Mouse (Mus musculus): ENCODE measurements around the gene Arhgef38. TPM values are rescaled to one million over a fixed set of nuclear protein-coding genes. Genes with fewer than 3 reads are reported as not detected.

Gene Arhgef38
- polyA plus RNA-seq, 1 experiment from 2014 or later = 0.08 TPM

DNA sequence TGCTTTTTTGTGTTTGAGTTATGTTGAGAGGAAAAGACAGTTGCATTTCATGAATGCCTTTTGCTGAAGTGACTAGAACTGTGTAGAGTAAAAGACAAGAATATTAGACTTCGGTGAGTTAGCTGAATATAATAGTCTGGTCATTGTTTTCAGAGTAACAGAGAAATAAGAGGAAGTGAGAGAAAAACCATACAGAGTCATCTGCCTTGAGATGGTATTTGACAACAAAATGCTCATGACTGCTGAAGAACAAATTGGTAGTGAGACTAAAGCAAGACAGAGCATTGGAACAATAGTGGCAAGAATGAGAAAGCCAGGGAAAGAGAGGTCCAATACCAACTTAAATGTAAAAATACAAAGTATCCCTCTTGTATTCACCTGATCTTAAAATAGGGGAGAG, 141.8 kb downstream of the Arhgef38 start:
- Histone ChIP-seq H3K9ac (ENCODE audit: low read depth, low read length) (peak overlapping the region; percentile 88; the same call in 1 of the 2 replicates), H3K4me2 (ENCODE audit: low read length) (peak overlapping the region; percentile 78), H3K36me3 (ENCODE audit: control insufficient read depth, insufficient read depth, low read length) (no peaks in the 10 kb centered on the region), H3K4me3 (ENCODE audit: low read depth, low read length) (peak overlapping the region; percentile 83; the same call in 1 of the 2 replicates), H3K4me1 (ENCODE audit: control insufficient read depth, insufficient read depth, low read length) (peaks cover 22% of the 10 kb centered on the region), H3K27me3 (ENCODE audit: control insufficient read depth, insufficient read depth, low read depth, low read length) (no peaks in the 10 kb centered on the region), H3K9me3 (replicated peaks; ENCODE audit: control insufficient read depth, low read length, poor library complexity, severe bottlenecking) (no peaks in the 10 kb centered on the region), H3K27ac (ENCODE audit: low read length) (no peak overlapping the region)
- ATAC-seq = no peak
- 83% methylated on average over 1 of the region's 1 CpGs for WGBS

DNA sequence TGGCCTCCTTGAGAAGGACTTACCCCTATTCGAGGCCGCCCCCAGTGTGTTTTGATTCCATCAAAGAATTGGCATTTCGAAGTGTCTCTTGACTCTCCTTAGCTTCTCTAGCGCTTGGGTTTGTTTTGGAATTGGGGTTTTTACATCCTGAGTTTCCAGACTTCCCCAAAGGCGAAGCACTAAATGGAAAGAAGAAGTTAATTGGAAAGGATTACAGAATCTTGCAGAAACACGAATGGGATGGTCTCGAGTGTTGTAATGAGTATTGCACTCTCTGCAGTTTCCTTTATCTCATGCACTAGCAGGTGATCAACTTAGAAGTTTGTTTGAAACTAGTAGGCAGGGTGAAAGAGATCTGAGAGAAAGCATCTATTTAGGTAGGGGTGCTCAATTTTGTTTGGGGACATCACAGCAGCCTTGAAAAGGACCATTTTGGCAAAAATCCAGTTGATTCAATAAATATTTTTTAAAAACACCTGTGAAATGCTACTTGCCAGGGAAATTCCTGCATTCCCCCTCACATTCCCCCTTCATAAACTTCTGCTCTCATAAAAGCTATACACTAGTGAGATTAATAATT, 142.4 kb downstream of the Arhgef38 start:
- peak; percentile 3; the same call in 1 of the 2 replicates for ATAC-seq
- no peaks in the 10 kb centered on the region for H3K36me3 ChIP-seq (ENCODE audit: control insufficient read depth, insufficient read depth, low read length)
- H3K27me3 ChIP-seq (ENCODE audit: control insufficient read depth, insufficient read depth, low read depth, low read length) = no peaks in the 10 kb centered on the region
- H3K9me3 ChIP-seq (replicated peaks; ENCODE audit: control insufficient read depth, low read length, poor library complexity, severe bottlenecking) = no peaks in the 10 kb centered on the region
- H3K9ac ChIP-seq (ENCODE audit: low read depth, low read length) = peak overlapping the region; percentile 88
- under 1% methylated on average over 7 of the region's 7 CpGs for WGBS
- H3K27ac ChIP-seq (ENCODE audit: low read length) = peak overlapping the region; percentile 92
- H3K4me3 ChIP-seq (ENCODE audit: low read depth, low read length) = peak overlapping the region; percentile 83
- H3K4me2 ChIP-seq (ENCODE audit: low read length) = peak overlapping the region; percentile 78
- peaks cover 22% of the 10 kb centered on the region for H3K4me1 ChIP-seq (ENCODE audit: control insufficient read depth, insufficient read depth, low read length)

DNA sequence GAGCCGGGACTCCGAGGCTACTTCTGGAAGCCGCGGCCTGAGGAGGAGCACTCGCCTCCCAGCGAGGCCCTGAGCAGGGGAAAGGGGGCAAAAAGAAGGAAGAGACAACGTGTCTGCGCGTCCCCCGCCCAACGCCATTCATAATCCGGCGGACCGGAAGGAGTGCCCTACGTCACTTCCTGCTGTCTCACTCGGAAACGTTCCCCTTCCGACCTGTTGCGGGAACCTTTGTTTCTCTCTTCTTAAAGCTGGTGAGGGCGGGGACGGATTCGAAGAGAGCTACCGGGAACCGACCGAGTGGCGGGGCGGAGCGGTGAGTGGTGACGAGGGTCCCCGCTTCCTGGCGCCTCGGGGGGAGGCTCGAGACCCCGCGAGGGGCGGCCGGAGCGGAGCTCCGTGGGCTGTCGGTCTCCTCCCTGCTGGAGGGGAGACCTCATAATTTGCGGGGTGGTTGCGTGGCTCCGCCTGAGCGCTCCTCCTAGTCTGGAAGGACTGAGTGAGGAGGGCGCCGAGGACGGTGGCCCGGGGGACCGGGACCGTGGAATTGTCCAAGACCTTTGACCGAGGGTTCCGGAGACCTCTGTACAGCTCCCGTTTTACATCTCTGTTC, 143.0 kb downstream of the Arhgef38 start, which contains the start of the genes Ints12 and Gstcd:
Gene Ints12 (plus strand): TSS at position 177 of the 610 bp plus-strand sequence.
Gene Gstcd (minus strand): TSS at position 370 of the 610 bp plus-strand sequence.
- peak within 1 kb of the TSS; percentile 88 for H3K9ac ChIP-seq (ENCODE audit: low read depth, low read length)
- no peaks in the 10 kb centered on the region for H3K27me3 ChIP-seq (ENCODE audit: control insufficient read depth, insufficient read depth, low read depth, low read length)
- peaks cover 22% of the 10 kb centered on the region for H3K4me1 ChIP-seq (ENCODE audit: control insufficient read depth, insufficient read depth, low read length)
- H3K4me3 ChIP-seq (ENCODE audit: low read depth, low read length) = peak within 1 kb of the TSS; percentile 83
- H3K9me3 ChIP-seq (replicated peaks; ENCODE audit: control insufficient read depth, low read length, poor library complexity, severe bottlenecking) = no peaks in the 10 kb centered on the region
- ATAC-seq = peak; percentile 99
- H3K36me3 ChIP-seq (ENCODE audit: control insufficient read depth, insufficient read depth, low read length) = no peaks in the 10 kb centered on the region
- H3K27ac ChIP-seq (ENCODE audit: low read length) = peak within 1 kb of the TSS; percentile 92
- H3K4me2 ChIP-seq (ENCODE audit: low read length) = peak within 1 kb of the TSS; percentile 78
- WGBS = under 1% methylated on average over 53 of the region's 53 CpGs

- no peaks in the 10 kb centered on the region for H3K9me3 ChIP-seq (replicated peaks; ENCODE audit: control insufficient read depth, low read length, poor library complexity, severe bottlenecking)
- H3K9ac ChIP-seq (ENCODE audit: low read depth, low read length) = peak overlapping the region; percentile 88
- peak overlapping the region; percentile 83 for H3K4me3 ChIP-seq (ENCODE audit: low read depth, low read length)
- no peaks in the 10 kb centered on the region for H3K36me3 ChIP-seq (ENCODE audit: control insufficient read depth, insufficient read depth, low read length)
- H3K27me3 ChIP-seq (ENCODE audit: control insufficient read depth, insufficient read depth, low read depth, low read length) = no peaks in the 10 kb centered on the region
- H3K4me2 ChIP-seq (ENCODE audit: low read length) = peak overlapping the region; percentile 76
- under 1% methylated on average over 43 of the region's 44 CpGs for WGBS
- ATAC-seq = peak; percentile 81
- peak overlapping the region; percentile 92 for H3K27ac ChIP-seq (ENCODE audit: low read length)
- H3K4me1 ChIP-seq (ENCODE audit: control insufficient read depth, insufficient read depth, low read length) = peaks cover 22% of the 10 kb centered on the region
These were observed 143.6 kb downstream of the Arhgef38 start for GRCm38 (mm10) chr3:133091121-133091663.

DNA sequence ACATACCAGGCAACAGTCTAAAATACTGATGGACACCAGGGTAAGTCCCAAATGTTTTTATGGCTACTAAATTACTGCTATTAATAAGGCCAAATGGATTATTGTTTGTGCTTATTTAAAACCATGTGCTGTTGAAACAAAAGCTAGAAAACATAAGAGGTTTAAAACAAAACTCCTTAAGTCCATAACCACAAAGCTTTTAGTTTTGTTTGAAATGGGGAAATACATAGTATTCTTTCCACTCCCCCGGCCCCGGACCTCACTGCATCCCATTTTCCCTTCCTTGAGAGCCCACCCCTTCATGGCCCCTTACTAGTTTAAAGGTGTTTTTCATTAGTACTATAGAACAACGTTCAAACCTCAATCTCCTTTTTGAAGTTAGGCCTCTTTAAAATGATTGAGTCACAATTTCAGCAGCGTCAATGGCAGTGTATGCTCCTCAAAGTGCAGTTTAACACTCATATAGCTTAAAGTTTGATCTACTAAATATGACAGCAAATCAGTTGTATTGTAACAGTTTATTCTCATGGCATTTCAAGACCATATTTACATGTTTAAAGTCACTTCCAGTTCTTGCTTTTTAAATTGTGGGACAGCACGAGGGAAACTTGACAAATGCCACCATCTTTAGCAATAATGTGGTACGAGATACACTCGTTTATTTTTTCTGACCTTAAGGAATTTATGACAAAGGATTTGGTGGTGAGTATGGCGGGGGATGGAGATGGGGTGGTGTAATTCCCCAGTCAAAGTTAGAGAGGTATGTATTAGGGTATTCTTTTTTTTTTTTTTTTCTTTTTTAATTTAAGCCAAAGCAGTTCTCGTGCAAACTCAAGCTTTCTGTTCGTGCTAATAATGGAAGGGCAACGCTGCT, 144.3 kb downstream of the Arhgef38 start:
- no peak for ATAC-seq
- Histone ChIP-seq H3K9me3 (replicated peaks; ENCODE audit: control insufficient read depth, low read length, poor library complexity, severe bottlenecking) (no peaks in the 10 kb centered on the region), H3K4me2 (ENCODE audit: low read length) (peak overlapping the region; percentile 76), H3K27ac (ENCODE audit: low read length) (peak overlapping the region; percentile 92), H3K4me3 (ENCODE audit: low read depth, low read length) (peak overlapping the region; percentile 83), H3K36me3 (ENCODE audit: control insufficient read depth, insufficient read depth, low read length) (no peaks in the 10 kb centered on the region), H3K9ac (ENCODE audit: low read depth, low read length) (peak overlapping the region; percentile 88), H3K27me3 (ENCODE audit: control insufficient read depth, insufficient read depth, low read depth, low read length) (no peaks in the 10 kb centered on the region), H3K4me1 (ENCODE audit: control insufficient read depth, insufficient read depth, low read length) (peaks cover 22% of the 10 kb centered on the region)
- 5% methylated on average over 11 of the region's 11 CpGs for WGBS

DNA sequence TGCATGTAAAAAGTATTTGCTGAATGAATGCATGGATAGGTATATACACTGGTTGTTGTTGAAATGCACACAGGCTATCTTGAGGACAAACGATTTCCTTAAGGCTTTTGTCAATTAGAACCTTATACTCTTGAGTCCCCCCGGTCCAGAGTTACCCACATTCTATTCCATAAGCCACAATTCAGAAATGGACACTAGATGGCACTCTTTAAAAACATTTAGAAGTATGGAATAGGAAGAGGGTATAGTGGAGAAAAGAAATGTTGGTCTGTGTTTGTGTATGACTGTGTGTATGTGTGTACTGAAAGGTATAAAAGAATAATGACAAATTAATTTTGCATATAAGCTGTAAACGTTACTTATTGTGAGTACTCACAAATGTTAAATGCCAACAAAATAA, 148.9 kb downstream of the Arhgef38 start:
- peak; percentile 86 for ATAC-seq
- WGBS = 68% methylated on average over 3 of the region's 3 CpGs

DNA sequence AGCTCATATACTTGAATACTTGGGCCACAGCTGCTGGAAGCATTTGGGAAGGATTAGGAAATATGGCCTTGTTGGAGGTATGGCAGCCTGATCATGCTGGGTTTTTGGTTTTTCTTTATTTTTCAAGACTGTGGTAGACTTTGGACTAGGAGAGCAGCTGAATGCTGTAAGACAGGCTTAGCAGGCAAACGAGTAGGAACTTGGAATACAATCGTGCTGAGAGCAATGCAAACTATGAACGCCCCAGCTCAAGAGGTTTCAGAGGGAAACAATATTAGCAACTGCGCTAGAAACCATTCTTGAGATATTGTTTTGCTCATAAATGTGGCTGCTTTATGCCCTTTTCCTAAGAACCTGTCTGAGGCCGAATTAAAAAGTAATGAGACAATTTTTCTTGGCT, 152.0 kb downstream of the Arhgef38 start:
- Histone ChIP-seq H3K27me3 (ENCODE audit: control insufficient read depth, insufficient read depth, low read depth, low read length) (no peaks in the 10 kb centered on the region), H3K4me3 (ENCODE audit: low read depth, low read length) (no peak overlapping the region), H3K4me1 (ENCODE audit: control insufficient read depth, insufficient read depth, low read length) (no peaks in the 10 kb centered on the region), H3K9ac (ENCODE audit: low read depth, low read length) (no peak overlapping the region), H3K27ac (ENCODE audit: low read length) (no peak overlapping the region), H3K9me3 (replicated peaks; ENCODE audit: control insufficient read depth, low read length, poor library complexity, severe bottlenecking) (no peaks in the 10 kb centered on the region), H3K4me2 (ENCODE audit: low read length) (no peak overlapping the region), H3K36me3 (ENCODE audit: control insufficient read depth, insufficient read depth, low read length) (peaks cover 15% of the 10 kb centered on the region)
- 91% methylated on average over 5 of the region's 5 CpGs for WGBS
- ATAC-seq = no peak

More for the DNA sequence above, 148.9 kb downstream of the Arhgef38 start:
- no peaks in the 10 kb centered on the region for H3K27me3 ChIP-seq (ENCODE audit: control insufficient read depth, insufficient read depth, low read depth, low read length)
- peaks cover 8% of the 10 kb centered on the region for H3K4me1 ChIP-seq (ENCODE audit: control insufficient read depth, insufficient read depth, low read length)
- no peak overlapping the region for H3K4me2 ChIP-seq (ENCODE audit: low read length)
- H3K9me3 ChIP-seq (replicated peaks; ENCODE audit: control insufficient read depth, low read length, poor library complexity, severe bottlenecking) = no peaks in the 10 kb centered on the region
- H3K27ac ChIP-seq (ENCODE audit: low read length) = no peak overlapping the region
- no peak overlapping the region for H3K9ac ChIP-seq (ENCODE audit: low read depth, low read length)
- H3K4me3 ChIP-seq (ENCODE audit: low read depth, low read length) = no peak overlapping the region
- H3K36me3 ChIP-seq (ENCODE audit: control insufficient read depth, insufficient read depth, low read length) = peaks cover 15% of the 10 kb centered on the region

- Histone ChIP-seq H3K36me3 (ENCODE audit: control insufficient read depth, insufficient read depth, low read length) (peaks cover under 1% of the 10 kb centered on the region; the same call in 1 of the 2 replicates), H3K27me3 (ENCODE audit: control insufficient read depth, insufficient read depth, low read depth, low read length) (no peaks in the 10 kb centered on the region), H3K4me1 (ENCODE audit: control insufficient read depth, insufficient read depth, low read length) (no peaks in the 10 kb centered on the region), H3K4me2 (ENCODE audit: low read length) (no peak overlapping the region), H3K9ac (ENCODE audit: low read depth, low read length) (no peak overlapping the region), H3K27ac (ENCODE audit: low read length) (no peak overlapping the region), H3K9me3 (replicated peaks; ENCODE audit: control insufficient read depth, low read length, poor library complexity, severe bottlenecking) (no peaks in the 10 kb centered on the region), H3K4me3 (ENCODE audit: low read depth, low read length) (no peak overlapping the region)
- WGBS = 90% methylated on average over 10 of the region's 10 CpGs
- no peak for ATAC-seq
These were observed 159.2 kb downstream of the Arhgef38 start for GRCm38 (mm10) chr3:133075560-133075959.

All from midbrain, embryonic 16.5 days (tissue).